Mouse (Mus musculus): ENCODE measurements around the gene Ranbp9. TPM values are rescaled to one million over a fixed set of nuclear protein-coding genes. Genes with fewer than 3 reads are reported as not detected.
A peak's percentile ranks its signal among the peaks of the same experiment; 100 is the strongest.

Ranbp9 gene
- polyA plus RNA-seq, 1 experiment from 2014 or later: 6.8 TPM

GRCm38 (mm10) chr13:43496660-43497059, 15.6 kb upstream of the Ranbp9 start:
- Histone ChIP-seq H3K9ac (no peak overlapping the region), H3K4me1 (replicated peaks) (no peaks in the 10 kb centered on the region; the same call in 1 of the 2 replicates), H3K36me3 (no peaks in the 10 kb centered on the region), H3K9me3 (replicated peaks) (peaks cover 4% of the 10 kb centered on the region; the same call in 1 of the 2 replicates), H3K27me3 (replicated peaks) (no peaks in the 10 kb centered on the region), H3K4me3 (no peak overlapping the region), H3K4me2 (no peak overlapping the region), H3K27ac (ENCODE audit: poor library complexity, severe bottlenecking) (no peak overlapping the region)
- 8% methylated on average over 2 of the region's 2 CpGs for WGBS
- no peak for ATAC-seq (ENCODE audit: insufficient number of reproducible peaks, low FRiP score)

- H3K9me3 ChIP-seq (replicated peaks): peaks cover 8% of the 10 kb centered on the region; the same call in 1 of the 2 replicates
- no peak overlapping the region for H3K4me2 ChIP-seq
- H3K9ac ChIP-seq: no peak overlapping the region
- no peaks in the 10 kb centered on the region; the same call in 1 of the 2 replicates for H3K4me1 ChIP-seq (replicated peaks)
- 89% methylated on average over 7 of the region's 7 CpGs for WGBS
- no peak overlapping the region for H3K27ac ChIP-seq (ENCODE audit: poor library complexity, severe bottlenecking)
- no peaks in the 10 kb centered on the region for H3K36me3 ChIP-seq
- H3K27me3 ChIP-seq (replicated peaks): no peaks in the 10 kb centered on the region
- no peak for ATAC-seq (ENCODE audit: insufficient number of reproducible peaks, low FRiP score)
- no peak overlapping the region for H3K4me3 ChIP-seq
Observed at GRCm38 (mm10) chr13:43495645-43496044, 14.6 kb upstream of the Ranbp9 start.

DNA sequence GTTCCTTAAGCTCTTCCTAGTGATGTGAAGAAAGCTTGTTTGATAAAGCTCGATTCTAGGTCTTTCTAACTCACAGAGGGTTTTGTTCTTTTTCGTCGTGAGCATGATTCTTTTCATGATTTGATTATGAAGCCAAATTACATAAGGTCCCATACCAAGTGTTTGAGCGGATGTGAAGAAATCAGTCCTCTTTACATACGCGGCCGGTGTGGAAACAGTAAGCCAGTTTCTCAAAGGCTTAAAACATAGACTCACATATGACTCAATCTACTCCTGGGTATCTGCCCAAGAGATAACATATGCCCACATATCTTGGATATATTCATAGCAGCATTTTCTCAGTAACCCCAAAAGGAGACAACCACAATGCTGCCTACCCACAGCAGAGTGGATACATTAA, 12.6 kb upstream of the Ranbp9 start:
- Histone ChIP-seq H3K36me3 (no peaks in the 10 kb centered on the region), H3K9ac (no peak overlapping the region), H3K27me3 (replicated peaks) (no peaks in the 10 kb centered on the region), H3K4me3 (no peak overlapping the region), H3K4me2 (no peak overlapping the region), H3K27ac (ENCODE audit: poor library complexity, severe bottlenecking) (no peak overlapping the region), H3K4me1 (replicated peaks) (no peaks in the 10 kb centered on the region; the same call in 1 of the 2 replicates), H3K9me3 (replicated peaks) (peaks cover 10% of the 10 kb centered on the region; the same call in 1 of the 2 replicates)
- 80% methylated on average over 7 of the region's 7 CpGs for WGBS
- ATAC-seq (ENCODE audit: insufficient number of reproducible peaks, low FRiP score): no peak

GRCm38 (mm10) chr13:43493058-43493481, 12.0 kb upstream of the Ranbp9 start:
- 77% methylated on average over 11 of the region's 11 CpGs for WGBS
- Histone ChIP-seq H3K27ac (ENCODE audit: poor library complexity, severe bottlenecking) (no peak overlapping the region), H3K27me3 (replicated peaks) (no peaks in the 10 kb centered on the region), H3K4me3 (no peak overlapping the region), H3K9ac (no peak overlapping the region), H3K4me1 (replicated peaks) (no peaks in the 10 kb centered on the region; the same call in 1 of the 2 replicates), H3K36me3 (no peaks in the 10 kb centered on the region), H3K4me2 (no peak overlapping the region), H3K9me3 (replicated peaks) (peaks cover 10% of the 10 kb centered on the region; the same call in 1 of the 2 replicates)
- ATAC-seq (ENCODE audit: insufficient number of reproducible peaks, low FRiP score): no peak

DNA sequence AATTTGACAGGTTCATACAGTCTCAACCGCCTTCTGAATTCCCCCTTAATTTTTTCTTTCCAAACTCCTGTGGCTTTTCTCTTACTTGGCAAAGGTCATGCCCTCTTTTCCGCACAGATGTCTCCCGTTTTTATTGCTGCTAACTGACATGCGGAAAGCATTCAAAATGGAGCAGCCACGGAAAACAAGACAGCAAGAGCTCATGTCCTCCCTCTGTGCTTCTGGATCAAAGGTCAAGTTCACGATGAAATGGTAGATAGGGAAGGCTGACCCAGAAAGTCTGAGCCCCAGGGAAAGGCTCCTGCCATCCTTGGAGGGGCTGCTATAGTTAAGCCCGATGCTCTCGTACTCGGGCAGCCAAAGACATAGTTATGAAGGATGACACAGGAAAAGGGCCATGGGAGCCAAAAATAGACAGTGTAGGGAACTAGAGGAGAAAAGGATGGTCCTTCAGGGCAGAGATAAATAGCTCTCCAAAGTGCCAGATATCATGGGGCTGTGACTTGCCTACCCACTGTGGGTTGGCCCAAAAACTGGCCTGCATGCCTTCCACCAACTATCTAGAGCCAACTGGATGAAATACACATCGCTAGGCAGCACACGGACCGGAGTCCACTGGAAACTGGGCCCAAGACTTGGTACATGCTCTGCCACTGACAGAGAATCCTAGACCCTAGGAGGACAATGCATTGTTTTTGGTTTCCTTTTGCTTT, 5.6 kb upstream of the Ranbp9 start:
- 69% methylated on average over 12 of the region's 12 CpGs for WGBS

GRCm38 (mm10) chr13:43485278-43485976, 4.3 kb upstream of the Ranbp9 start:
- H3K4me2 ChIP-seq: no peak overlapping the region
- ATAC-seq (ENCODE audit: insufficient number of reproducible peaks, low FRiP score): no peak
- H3K9ac ChIP-seq: no peak overlapping the region
- no peaks in the 10 kb centered on the region for H3K27me3 ChIP-seq (replicated peaks)
- H3K27ac ChIP-seq (ENCODE audit: poor library complexity, severe bottlenecking): no peak overlapping the region
- 81% methylated on average over 5 of the region's 5 CpGs for WGBS
- H3K9me3 ChIP-seq (replicated peaks): 0 out of 2 replicates have a peak, but pooled peaks cover under 1% of the 10 kb centered on the region
- H3K4me3 ChIP-seq: no peak overlapping the region
- peaks cover 12% of the 10 kb centered on the region for H3K4me1 ChIP-seq (replicated peaks)
- H3K36me3 ChIP-seq: no peaks in the 10 kb centered on the region

More for the DNA sequence above, 5.6 kb upstream of the Ranbp9 start:
- H3K4me3 ChIP-seq: no peak overlapping the region
- no peak overlapping the region for H3K9ac ChIP-seq
- H3K4me1 ChIP-seq (replicated peaks): peaks cover 12% of the 10 kb centered on the region
- no peaks in the 10 kb centered on the region for H3K36me3 ChIP-seq
- H3K27me3 ChIP-seq (replicated peaks): no peaks in the 10 kb centered on the region
- H3K9me3 ChIP-seq (replicated peaks): 0 out of 2 replicates have a peak, but pooled peaks cover 6% of the 10 kb centered on the region
- H3K4me2 ChIP-seq: no peak overlapping the region
- no peak overlapping the region for H3K27ac ChIP-seq (ENCODE audit: poor library complexity, severe bottlenecking)
- ATAC-seq (ENCODE audit: insufficient number of reproducible peaks, low FRiP score): no peak

- no peak overlapping the region for H3K9ac ChIP-seq
- 44% methylated on average over 9 of the region's 9 CpGs for WGBS
- H3K36me3 ChIP-seq: no peaks in the 10 kb centered on the region
- H3K4me3 ChIP-seq: no peak overlapping the region
- ATAC-seq (ENCODE audit: insufficient number of reproducible peaks, low FRiP score): no peak
- peaks cover 19% of the 10 kb centered on the region for H3K4me1 ChIP-seq (replicated peaks)
- H3K27ac ChIP-seq (ENCODE audit: poor library complexity, severe bottlenecking): no peak overlapping the region
- no peak overlapping the region for H3K4me2 ChIP-seq
- H3K27me3 ChIP-seq (replicated peaks): no peaks in the 10 kb centered on the region
- H3K9me3 ChIP-seq (replicated peaks): no peaks in the 10 kb centered on the region
Observed at GRCm38 (mm10) chr13:43482782-43483181, 1.7 kb upstream of the Ranbp9 start.

DNA sequence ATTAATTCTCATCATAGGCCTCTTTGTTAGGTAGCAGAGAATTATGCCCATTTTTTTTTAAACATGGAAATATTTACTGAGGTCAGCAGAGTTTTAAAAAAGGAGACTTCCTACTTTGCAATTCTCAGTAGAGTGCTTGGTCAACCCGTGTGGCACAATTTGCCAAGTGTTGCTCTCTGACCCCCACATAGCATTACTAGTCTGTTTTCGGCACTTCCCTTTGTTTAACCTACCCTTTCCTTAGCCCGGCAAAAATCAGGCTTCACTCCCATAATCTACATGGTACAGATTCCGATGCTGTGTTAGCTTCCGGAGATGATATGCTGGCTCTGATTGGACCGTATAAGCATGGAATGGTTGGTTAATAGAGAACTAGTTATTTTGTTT, 770 bp upstream of the Ranbp9 start:
- Histone ChIP-seq H3K27me3 (replicated peaks) (no peaks in the 10 kb centered on the region), H3K27ac (ENCODE audit: poor library complexity, severe bottlenecking) (no peak overlapping the region; the same call in 1 of the 2 replicates), H3K4me2 (peak overlapping the region; percentile 85), H3K9me3 (replicated peaks) (no peaks in the 10 kb centered on the region), H3K4me1 (replicated peaks) (peaks cover 21% of the 10 kb centered on the region), H3K36me3 (no peaks in the 10 kb centered on the region), H3K4me3 (peak overlapping the region; percentile 100), H3K9ac (peak overlapping the region; percentile 100; the same call in 1 of the 2 replicates)
- no peak for ATAC-seq (ENCODE audit: insufficient number of reproducible peaks, low FRiP score)
- WGBS: 50% methylated on average over 6 of the region's 6 CpGs

- peak; percentile 19 for ATAC-seq (ENCODE audit: insufficient number of reproducible peaks, low FRiP score)
- no peaks in the 10 kb centered on the region for H3K27me3 ChIP-seq (replicated peaks)
Observed at GRCm38 (mm10) chr13:43480595-43480956, 506 bp downstream of the Ranbp9 start.

DNA sequence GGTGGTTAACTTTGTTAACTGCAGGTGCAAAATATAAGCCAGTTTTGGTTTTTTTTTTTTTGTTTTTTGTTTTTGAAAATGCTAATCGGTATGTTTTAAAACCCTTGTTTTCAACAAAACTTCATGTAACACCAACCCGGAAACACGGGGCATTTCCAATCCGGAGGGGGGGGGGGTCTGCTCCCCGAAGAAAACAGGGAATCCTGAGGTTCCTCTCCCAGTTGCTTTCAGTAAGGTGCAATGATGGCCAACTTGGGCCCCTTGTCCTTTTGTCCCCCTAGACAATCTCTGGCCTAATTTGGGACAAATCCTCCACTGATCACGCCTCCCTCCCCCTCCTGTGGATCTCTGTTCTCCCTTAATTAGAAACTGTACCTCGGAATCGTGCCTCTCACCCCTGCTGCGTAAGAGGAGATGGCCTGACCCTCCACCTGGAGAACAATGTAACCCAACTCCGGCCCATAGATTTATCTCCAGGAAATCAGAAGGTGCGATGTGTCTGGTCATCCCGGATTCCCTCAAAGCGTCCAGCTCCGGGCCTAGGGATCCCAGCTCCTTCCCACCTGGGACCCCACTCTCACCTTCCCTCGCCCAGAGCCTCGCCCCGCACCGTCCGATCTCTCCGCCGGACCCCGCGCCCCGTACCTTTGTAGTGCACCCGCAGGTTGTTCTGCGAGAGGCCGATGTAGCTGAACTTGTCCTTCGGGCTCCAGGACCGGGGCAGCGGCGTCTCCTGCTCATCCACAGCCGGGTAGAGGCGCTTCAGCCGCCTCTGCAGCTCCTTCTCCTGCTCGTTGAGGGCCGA, 1.1 kb downstream of the Ranbp9 start:
- Histone ChIP-seq H3K4me2 (peak overlapping the region; percentile 85), H3K4me3 (peak overlapping the region; percentile 100), H3K36me3 (no peaks in the 10 kb centered on the region), H3K4me1 (replicated peaks) (peaks cover 28% of the 10 kb centered on the region), H3K9ac (peak overlapping the region; percentile 100), H3K27me3 (replicated peaks) (no peaks in the 10 kb centered on the region), H3K9me3 (replicated peaks) (no peaks in the 10 kb centered on the region), H3K27ac (ENCODE audit: poor library complexity, severe bottlenecking) (peak overlapping the region; percentile 100)
- peak; percentile 10; the same call in 1 of the 2 replicates for ATAC-seq (ENCODE audit: insufficient number of reproducible peaks, low FRiP score)
- WGBS: under 1% methylated on average over 36 of the region's 36 CpGs

More at GRCm38 (mm10) chr13:43480595-43480956, 506 bp downstream of the Ranbp9 start:
- 26% methylated on average over 60 of the region's 67 CpGs for WGBS
- H3K27ac ChIP-seq (ENCODE audit: poor library complexity, severe bottlenecking): peak overlapping the region; percentile 100
- H3K36me3 ChIP-seq: no peaks in the 10 kb centered on the region
- no peaks in the 10 kb centered on the region for H3K9me3 ChIP-seq (replicated peaks)
- H3K4me3 ChIP-seq: peak overlapping the region; percentile 100
- H3K4me2 ChIP-seq: peak overlapping the region; percentile 85
- H3K4me1 ChIP-seq (replicated peaks): peaks cover 24% of the 10 kb centered on the region
- H3K9ac ChIP-seq: peak overlapping the region; percentile 100

Data from heart, embryonic 12.5 days (tissue).